Mouse (Mus musculus) forebrain, postnatal 0 days (tissue): ENCODE measurements around the gene Avil. TPM values are rescaled to one million over a fixed set of nuclear protein-coding genes. Genes with fewer than 3 reads are reported as not detected.

ENCODE experiments used
- ATAC-seq: fragments of 200-750 bp; cut with Nextera tagmentation; 2 replicates; pipeline ENCODE4 v1.8.0; 2017; ENCODE audit warnings: mild to moderate bottlenecking, moderate library complexity
- DNase-seq: peaks from one replicate; pipeline ENCODE4 v3.0.0-alpha.2; 2015
- H3K27ac ChIP-seq: fragments of 300-500 bp; sonication (generic); 2 replicates; pipeline ENCODE4 v1.5.1; 2014; ENCODE audit warnings: low read depth, mild to moderate bottlenecking, antibody characterized with exemption, low read length, moderate library complexity, mixed read lengths
- H3K27me3 ChIP-seq: fragments of 300-500 bp; sonication (generic); 2 replicates; pipeline ENCODE4 v1.6.1; 2014; ENCODE audit warnings: mild to moderate bottlenecking, low read length, mixed read lengths; ENCODE audit not compliant: insufficient read depth
- H3K36me3 ChIP-seq: fragments of 300-500 bp; sonication (generic); 2 replicates; pipeline ENCODE4 v1.6.1; 2014; ENCODE audit warnings: mild to moderate bottlenecking, moderate library complexity; ENCODE audit not compliant: insufficient read depth
- H3K4me1 ChIP-seq: fragments of 300-500 bp; sonication (generic); 2 replicates; pipeline ENCODE4 v1.6.1; 2014; ENCODE audit warnings: antibody characterized with exemption; ENCODE audit not compliant: insufficient read depth
- H3K4me2 ChIP-seq: fragments of 300-500 bp; sonication (generic); 2 replicates; pipeline ENCODE4 v1.6.1; 2014; ENCODE audit warnings: low read depth, mild to moderate bottlenecking, moderate library complexity
- H3K4me3 ChIP-seq: fragments of 300-500 bp; sonication (generic); 2 replicates; pipeline ENCODE4 v1.5.1; 2014; ENCODE audit warnings: low read depth, low read length, mixed read lengths
- H3K9ac ChIP-seq: fragments of 300-500 bp; sonication (generic); 2 replicates; pipeline ENCODE4 v1.6.1; 2014; ENCODE audit warnings: mild to moderate bottlenecking
- H3K9me3 ChIP-seq: fragments of 300-500 bp; sonication (generic); 2 replicates; pipeline ENCODE4 v1.6.1; 2016; ENCODE audit warnings: low read length
- CTCF ChIP-seq: sonication (generic); IDR thresholded peaks from 2 replicates; pipeline ENCODE4 v1.5.1; 2016; ENCODE audit warnings: antibody characterized with exemption, control low read depth, low read depth
- WGBS: fragments of 180-500 bp; shearing (Covaris S2); extraction: QIAGEN DNeasy Blood & Tissue Kit; methylation state at CpG from one replicate; pipeline ENCODE4 v1.1.7; 2014; 5-methylcytosine and 5-hydroxymethylcytosine counted together
- polyA plus RNA-seq: library from polyadenylated mRNA; unstranded; fragments of >200 nt; fragmentation: Nextera tagmentation; extraction: Ambion mirVana; gene quantifications from 2 replicates; pipeline ENCODE4 v1.2.1, GENCODE M21; 2015
- total RNA-seq: library from RNA; depleted of rRNA; stranded (reverse); fragments of >200 nt; gene quantifications from 2 replicates; pipeline ENCODE4 v1.2.3, GENCODE M21; 2014; rRNA removed

Avil gene
- total RNA-seq (0.08 and 0.67 TPM in 2 replicates), polyA plus RNA-seq (0.18 and 0.24 TPM in 2 replicates)

GRCm38 (mm10) chr10:127000529-127000928 is at the start of gene Avil:
TSS of gene Avil (plus strand) at chr10:127000709.
- H3K4me3 ChIP-seq: no peak within 1 kb of the TSS
- no peaks in the 10 kb centered on the region for H3K4me1 ChIP-seq
- H3K27ac ChIP-seq: no peak within 1 kb of the TSS
- H3K27me3 ChIP-seq: no peaks in the 10 kb centered on the region
- TF ChIP-seq CTCF: no peak
- DNase-seq (no peak), ATAC-seq (no peak)
- no peak within 1 kb of the TSS for H3K9ac ChIP-seq
- H3K4me2 ChIP-seq: no peak within 1 kb of the TSS
- H3K9me3 ChIP-seq: no peaks in the 10 kb centered on the region
- WGBS: 94% methylated on average over 5 of the region's 5 CpGs
- peaks cover 38% of the 10 kb centered on the region for H3K36me3 ChIP-seq

GRCm38 (mm10) chr10:126952375-126952774 is 48.1 kb upstream of the Avil start:
- H3K36me3 ChIP-seq: no peaks in the 10 kb centered on the region
- no peak for DNase-seq
- H3K4me2 ChIP-seq: no peak overlapping the region

GRCm38 (mm10) chr10:126953029-126953471 is 47.5 kb upstream of the Avil start:
- DNase-seq (peak; percentile 38), ATAC-seq (no peak)
- WGBS: 64% methylated on average over 3 of the region's 3 CpGs
- Histone ChIP-seq H3K27ac (0 out of 2 replicates have a peak overlapping the region, but pooled peaks have one; percentile 2), H3K9me3 (no peaks in the 10 kb centered on the region), H3K36me3 (no peaks in the 10 kb centered on the region), H3K4me2 (no peak overlapping the region), H3K4me3 (no peak overlapping the region), H3K9ac (no peak overlapping the region), H3K4me1 (peaks cover 15% of the 10 kb centered on the region), H3K27me3 (no peaks in the 10 kb centered on the region)
- no peak for TF ChIP-seq CTCF

More at GRCm38 (mm10) chr10:126952375-126952774, 48.1 kb upstream of the Avil start:
- peak; percentile 10; the same call in 1 of the 2 replicates for TF ChIP-seq CTCF
- H3K9ac ChIP-seq: no peak overlapping the region
- H3K27ac ChIP-seq: no peak overlapping the region
- H3K9me3 ChIP-seq: no peaks in the 10 kb centered on the region
- no peak overlapping the region for H3K4me3 ChIP-seq
- no peak for ATAC-seq
- no peaks in the 10 kb centered on the region for H3K27me3 ChIP-seq
- H3K4me1 ChIP-seq: peaks cover 10% of the 10 kb centered on the region
- WGBS: 97% methylated on average over 1 of the region's 1 CpGs

- peaks cover 15% of the 10 kb centered on the region for H3K4me1 ChIP-seq
- H3K27me3 ChIP-seq: no peaks in the 10 kb centered on the region
- H3K9ac ChIP-seq: peak overlapping the region; percentile 26
- no peaks in the 10 kb centered on the region for H3K9me3 ChIP-seq
- peak overlapping the region; percentile 88 for H3K27ac ChIP-seq
- DNase-seq (no peak), ATAC-seq (no peak)
- WGBS: 3% methylated on average over 15 of the region's 15 CpGs
- H3K36me3 ChIP-seq: no peaks in the 10 kb centered on the region
- TF ChIP-seq CTCF: no peak
- peak overlapping the region; percentile 32 for H3K4me2 ChIP-seq
- no peak overlapping the region for H3K4me3 ChIP-seq
Observed at GRCm38 (mm10) chr10:126956692-126957358, 43.7 kb upstream of the Avil start.

GRCm38 (mm10) chr10:126957359-126958107 is 43.0 kb upstream of the Avil start:
- peak; percentile 80 for ATAC-seq
- WGBS: under 1% methylated on average over 25 of the region's 25 CpGs
- Histone ChIP-seq H3K27me3 (no peaks in the 10 kb centered on the region), H3K4me1 (peaks cover 15% of the 10 kb centered on the region), H3K36me3 (no peaks in the 10 kb centered on the region), H3K9me3 (no peaks in the 10 kb centered on the region), H3K4me2 (peak overlapping the region; percentile 32), H3K4me3 (0 out of 2 replicates have a peak overlapping the region, but pooled peaks have one; percentile 5), H3K27ac (peak overlapping the region; percentile 88), H3K9ac (peak overlapping the region; percentile 26)
- DNase-seq: peak; percentile 84
- 0 out of 2 replicates have a peak, but pooled peaks have one; percentile 13 for TF ChIP-seq CTCF

GRCm38 (mm10) chr10:126960496-126960895 is 40.0 kb upstream of the Avil start:
- H3K27me3 ChIP-seq: no peaks in the 10 kb centered on the region
- H3K9ac ChIP-seq: no peak overlapping the region
- ATAC-seq: no peak
- TF ChIP-seq CTCF: no peak
- no peaks in the 10 kb centered on the region for H3K9me3 ChIP-seq
- H3K4me3 ChIP-seq: no peak overlapping the region
- no peaks in the 10 kb centered on the region for H3K36me3 ChIP-seq
- WGBS: 83% methylated on average over 8 of the region's 8 CpGs
- DNase-seq: no peak
- H3K4me2 ChIP-seq: no peak overlapping the region
- no peak overlapping the region for H3K27ac ChIP-seq
- H3K4me1 ChIP-seq: peaks cover 15% of the 10 kb centered on the region

GRCm38 (mm10) chr10:126961757-126962156 is 38.8 kb upstream of the Avil start:
- WGBS: 40% methylated on average over 10 of the region's 10 CpGs
- H3K36me3 ChIP-seq: no peaks in the 10 kb centered on the region
- peak overlapping the region; percentile 85 for H3K27ac ChIP-seq
- ATAC-seq: peak; percentile 12; the same call in 1 of the 2 replicates
- no peak overlapping the region for H3K4me3 ChIP-seq
- peak; percentile 82 for DNase-seq
- TF ChIP-seq CTCF: no peak
- H3K4me1 ChIP-seq: peaks cover 12% of the 10 kb centered on the region
- H3K4me2 ChIP-seq: no peak overlapping the region
- H3K9me3 ChIP-seq: no peaks in the 10 kb centered on the region
- H3K9ac ChIP-seq: no peak overlapping the region
- no peaks in the 10 kb centered on the region for H3K27me3 ChIP-seq
